Mouse (Mus musculus) stomach, embryonic 16.5 days (tissue): ENCODE data around the gene Ercc4. TPM values are rescaled to one million over a fixed set of nuclear protein-coding genes. Genes with fewer than 3 reads are reported as not detected.
A peak's percentile ranks its signal among the peaks of the same experiment; 100 is the strongest.

ENCODE experiments used
- ATAC-seq: fragments of 200-750 bp; cut with Nextera tagmentation; 2 replicates; pipeline ENCODE4 v1.8.0; 2017; ENCODE audit warnings: moderate number of reproducible peaks, moderate TSS enrichment; ENCODE audit not compliant: insufficient read depth, low FRiP score
- H3K27ac ChIP-seq: fragments of 300-500 bp; sonication (generic); 2 replicates; pipeline ENCODE4 v1.5.1; 2014; ENCODE audit warnings: low read length
- H3K27me3 ChIP-seq: fragments of 300-500 bp; sonication (generic); 2 replicates; pipeline ENCODE4 v1.6.1; 2014; ENCODE audit warnings: low read length, control low read depth, mixed read lengths; ENCODE audit not compliant: control insufficient read depth, insufficient read depth
- H3K36me3 ChIP-seq: fragments of 300-500 bp; sonication (generic); 2 replicates; pipeline ENCODE4 v1.6.1; 2014; ENCODE audit warnings: low read length; ENCODE audit not compliant: control insufficient read depth, insufficient read depth
- H3K4me1 ChIP-seq: fragments of 300-500 bp; sonication (generic); 2 replicates; pipeline ENCODE4 v1.6.1; 2014; ENCODE audit warnings: low read length, control low read depth, mixed read lengths; ENCODE audit not compliant: control insufficient read depth, insufficient read depth
- H3K4me2 ChIP-seq: fragments of 300-500 bp; sonication (generic); 2 replicates; pipeline ENCODE4 v1.6.1; 2014; ENCODE audit warnings: low read depth, low read length, mixed read lengths
- H3K4me3 ChIP-seq: fragments of 300-500 bp; sonication (generic); replicated peaks from 2 replicates; pipeline ENCODE4 v1.5.1; 2014; ENCODE audit warnings: mild to moderate bottlenecking, low read length
- H3K9ac ChIP-seq: fragments of 300-500 bp; sonication (generic); 2 replicates; pipeline ENCODE4 v1.6.1; 2014; ENCODE audit warnings: low read length
- H3K9me3 ChIP-seq: fragments of 300-500 bp; sonication (generic); replicated peaks from 2 replicates; pipeline ENCODE4 v1.6.1; 2016; ENCODE audit warnings: low read length, control low read depth; ENCODE audit not compliant: control insufficient read depth
- WGBS: fragments of 180-500 bp; shearing (Covaris S2); extraction: QIAGEN DNeasy Blood & Tissue Kit; methylation state at CpG from one replicate; pipeline ENCODE4 v1.1.7; 2014; 5-methylcytosine and 5-hydroxymethylcytosine counted together
- polyA plus RNA-seq: library from polyadenylated mRNA; unstranded; fragments of >200 nt; fragmentation: Nextera tagmentation; extraction: Ambion mirVana; gene quantifications from 2 replicates; pipeline ENCODE4 v1.2.1, GENCODE M21; 2015

The Ercc4 gene
- polyA plus RNA-seq, 1 experiment from 2014 or later = 12.2 TPM

- H3K27me3 ChIP-seq = no peaks in the 10 kb centered on the region
- H3K9ac ChIP-seq = no peak overlapping the region
- H3K36me3 ChIP-seq = no peaks in the 10 kb centered on the region
- no peak overlapping the region for H3K27ac ChIP-seq
- H3K4me2 ChIP-seq = no peak overlapping the region
- whole genome bisulfite sequencing = 29% methylated on average over 6 of the region's 6 CpGs
- no peak overlapping the region for H3K4me3 ChIP-seq
- H3K9me3 ChIP-seq = no peaks in the 10 kb centered on the region
- peaks cover 4% of the 10 kb centered on the region; the same call in 1 of the 2 replicates for H3K4me1 ChIP-seq
- ATAC-seq = no peak
Measured at GRCm38 (mm10) chr16:13157314-13157713, 47.8 kb downstream of the Ercc4 start.

- Histone ChIP-seq H3K36me3 (no peaks in the 10 kb centered on the region), H3K9ac (no peak overlapping the region), H3K4me1 (peaks cover 4% of the 10 kb centered on the region; the same call in 1 of the 2 replicates), H3K27me3 (no peaks in the 10 kb centered on the region), H3K9me3 (no peaks in the 10 kb centered on the region), H3K27ac (no peak overlapping the region), H3K4me2 (no peak overlapping the region), H3K4me3 (no peak overlapping the region)
- 62% methylated on average over 3 of the region's 3 CpGs for WGBS
- ATAC-seq = no peak
Measured at GRCm38 (mm10) chr16:13158153-13158670, 48.7 kb downstream of the Ercc4 start.

GRCm38 (mm10) chr16:13158906-13159889 is 49.7 kb downstream of the Ercc4 start:
- Histone ChIP-seq H3K4me1 (peaks cover 4% of the 10 kb centered on the region; the same call in 1 of the 2 replicates), H3K4me2 (peak overlapping the region; percentile 63), H3K9ac (no peak overlapping the region), H3K27ac (peak overlapping the region; percentile 24; the same call in 1 of the 2 replicates), H3K27me3 (no peaks in the 10 kb centered on the region), H3K9me3 (no peaks in the 10 kb centered on the region), H3K36me3 (no peaks in the 10 kb centered on the region), H3K4me3 (no peak overlapping the region)
- 21% methylated on average over 13 of the region's 13 CpGs for WGBS
- ATAC-seq = peak; percentile 59; the same call in 1 of the 2 replicates

- no peaks in the 10 kb centered on the region for H3K9me3 ChIP-seq
- peak overlapping the region; percentile 42 for H3K4me3 ChIP-seq
- no peaks in the 10 kb centered on the region for H3K36me3 ChIP-seq
- WGBS = 3% methylated on average over 29 of the region's 29 CpGs
- H3K4me1 ChIP-seq = peaks cover 4% of the 10 kb centered on the region; the same call in 1 of the 2 replicates
- H3K27me3 ChIP-seq = no peaks in the 10 kb centered on the region
- H3K9ac ChIP-seq = peak overlapping the region; percentile 54; the same call in 1 of the 2 replicates
- peak overlapping the region; percentile 42 for H3K27ac ChIP-seq
- peak overlapping the region; percentile 63 for H3K4me2 ChIP-seq
- ATAC-seq = peak; percentile 98
Measured at GRCm38 (mm10) chr16:13159927-13160644, 50.6 kb downstream of the Ercc4 start.

GRCm38 (mm10) chr16:13161516-13161915 is 52.0 kb downstream of the Ercc4 start:
- Histone ChIP-seq H3K27ac (no peak overlapping the region), H3K4me1 (peaks cover 4% of the 10 kb centered on the region; the same call in 1 of the 2 replicates), H3K27me3 (no peaks in the 10 kb centered on the region), H3K9me3 (no peaks in the 10 kb centered on the region), H3K4me2 (no peak overlapping the region), H3K36me3 (no peaks in the 10 kb centered on the region), H3K4me3 (no peak overlapping the region), H3K9ac (no peak overlapping the region)
- no peak for ATAC-seq
- WGBS = 76% methylated on average over 5 of the region's 5 CpGs

- no peak overlapping the region for H3K4me3 ChIP-seq
- no peak overlapping the region for H3K27ac ChIP-seq
- no peak overlapping the region for H3K9ac ChIP-seq
- no peak for ATAC-seq
- no peak overlapping the region for H3K4me2 ChIP-seq
- H3K4me1 ChIP-seq = no peaks in the 10 kb centered on the region
- 76% methylated on average over 3 of the region's 3 CpGs for WGBS
- H3K27me3 ChIP-seq = no peaks in the 10 kb centered on the region
- no peaks in the 10 kb centered on the region; the same call in 1 of the 2 replicates for H3K9me3 ChIP-seq
- H3K36me3 ChIP-seq = no peaks in the 10 kb centered on the region
Measured at GRCm38 (mm10) chr16:13167731-13168130, 58.2 kb downstream of the Ercc4 start.

- no peaks in the 10 kb centered on the region for H3K36me3 ChIP-seq
- H3K9ac ChIP-seq = no peak overlapping the region
- no peak for ATAC-seq
- no peak overlapping the region for H3K4me2 ChIP-seq
- WGBS = 83% methylated on average over 5 of the region's 5 CpGs
- H3K27me3 ChIP-seq = no peaks in the 10 kb centered on the region
- no peaks in the 10 kb centered on the region for H3K4me1 ChIP-seq
- H3K27ac ChIP-seq = no peak overlapping the region
- H3K4me3 ChIP-seq = no peak overlapping the region
- no peaks in the 10 kb centered on the region for H3K9me3 ChIP-seq
Measured at GRCm38 (mm10) chr16:13173055-13173742, 63.7 kb downstream of the Ercc4 start.

- H3K4me2 ChIP-seq = no peak overlapping the region
- no peak for ATAC-seq
- WGBS = 88% methylated on average over 5 of the region's 5 CpGs
- no peak overlapping the region for H3K4me3 ChIP-seq
- no peak overlapping the region for H3K27ac ChIP-seq
- no peaks in the 10 kb centered on the region for H3K27me3 ChIP-seq
- no peaks in the 10 kb centered on the region for H3K36me3 ChIP-seq
- H3K9me3 ChIP-seq = no peaks in the 10 kb centered on the region
- no peak overlapping the region for H3K9ac ChIP-seq
- H3K4me1 ChIP-seq = no peaks in the 10 kb centered on the region
Measured at GRCm38 (mm10) chr16:13182526-13182925, 73.0 kb downstream of the Ercc4 start.
